Mouse (Mus musculus): ENCODE results near the gene Tnfrsf9.

DNA sequence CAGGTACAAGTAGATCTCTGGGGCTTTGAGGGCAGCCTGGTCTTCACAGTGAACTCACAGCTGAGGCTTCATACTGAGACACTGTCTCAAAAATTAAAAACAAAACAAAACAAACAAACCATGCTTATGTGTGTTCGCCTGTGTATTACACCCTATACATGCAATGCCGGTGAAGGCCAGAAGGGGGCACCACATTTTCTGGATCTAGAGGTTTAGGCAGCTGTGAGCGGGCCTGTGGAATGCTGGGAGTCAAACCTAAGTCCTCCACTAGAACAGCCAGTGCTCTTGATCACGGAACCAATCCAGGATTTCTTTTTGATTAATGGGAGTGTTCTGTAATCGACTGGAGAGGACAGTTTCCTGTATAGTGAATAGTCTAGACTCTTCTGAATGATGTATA lies 11.6 kb downstream of the Tnfrsf9 start:
- TF ChIP-seq EP300 (IDR thresholded peaks at IDR 0.05), result no peak
- TF ChIP-seq CTCF (IDR thresholded peaks at IDR 0.05), result peak; percentile 61
